Mouse (Mus musculus) C2C12 (cell line): ENCODE measurements around the gene Plin3. TPM values are rescaled to one million over a fixed set of nuclear protein-coding genes. Genes with fewer than 3 reads are reported as not detected.
"Not testable (repeated sequence)": the region's sequence is repeated elsewhere in the genome, so short reads cannot be mapped to it uniquely, and the experiment has no call there.

Experiments
- H3K27me3 ChIP-seq: one replicate; pipeline ENCODE4 v1.6.1; 2011; ENCODE audit not compliant: control insufficient read depth, insufficient read depth, insufficient read length
- H3K36me3 ChIP-seq: one replicate; pipeline ENCODE4 v1.6.1; 2011; ENCODE audit not compliant: control insufficient read depth, insufficient read depth
- H3K4me3 ChIP-seq: one replicate; pipeline ENCODE4 v1.5.1; 2011; ENCODE audit warnings: mild to moderate bottlenecking, control low read depth; ENCODE audit not compliant: poor library complexity, insufficient read depth, severe bottlenecking
- H3K79me2 ChIP-seq: one replicate; pipeline ENCODE4 v1.6.1; 2011; ENCODE audit not compliant: control insufficient read depth, insufficient read depth
- H3K79me3 ChIP-seq: one replicate; pipeline ENCODE4 v1.6.1; 2011; ENCODE audit warnings: low read depth, control low read depth
- H3ac ChIP-seq: one replicate; pipeline ENCODE3; 2011; ENCODE audit warnings: low read depth; ENCODE audit not compliant: control insufficient read depth, insufficient read length
- CEBPB ChIP-seq: IDR thresholded peaks from one replicate; pipeline ENCODE4 v1.6.1; 2011; ENCODE audit warnings: low read depth, mild to moderate bottlenecking, control low read depth, moderate library complexity
- CTCF ChIP-seq: IDR thresholded peaks from one replicate; pipeline ENCODE4 v1.5.1; 2011; ENCODE audit not compliant: control insufficient read depth, insufficient read depth, insufficient read length
- FOSL1 ChIP-seq: IDR thresholded peaks from one replicate; pipeline ENCODE4 v1.8.0; 2011; ENCODE audit warnings: mild to moderate bottlenecking, low read length; ENCODE audit not compliant: poor library complexity, insufficient read depth, severe bottlenecking
- MAX ChIP-seq: IDR thresholded peaks from one replicate; pipeline ENCODE4 v1.6.1; 2011; ENCODE audit warnings: mild to moderate bottlenecking, control low read depth
- MYOD1 ChIP-seq: IDR thresholded peaks from one replicate; pipeline ENCODE4 v1.6.1; 2011; ENCODE audit warnings: low read depth; ENCODE audit not compliant: control insufficient read depth, insufficient read length
- MYOG ChIP-seq: IDR thresholded peaks from one replicate; pipeline ENCODE4 v1.6.1; 2011; ENCODE audit not compliant: control insufficient read depth, insufficient read length; ENCODE audit errors: extremely low read depth
- USF1 ChIP-seq: IDR thresholded peaks from one replicate; pipeline ENCODE4 v1.6.1; 2011; ENCODE audit warnings: low read depth, mild to moderate bottlenecking, control low read depth, moderate library complexity
- polyA plus RNA-seq: library from polyadenylated mRNA; unstranded; fragments of >200 nt; fragmentation: generic; extraction: Trizol; gene quantifications from one replicate; pipeline ENCODE4 v1.2.1, GENCODE M21; 2012; ENCODE audit warnings: missing spikeins

The Plin3 gene
- polyA plus RNA-seq, 1 experiment = 27.5 TPM

GRCm38 (mm10) chr17:56262645-56263094 lies 30.0 kb downstream of the Plin3 start:
- TF ChIP-seq USF1 = no peak
- no peak for TF ChIP-seq CEBPB
- no peak for TF ChIP-seq FOSL1
- TF ChIP-seq MAX = no peak
- TF ChIP-seq MYOD1 = no peak
- no peak for TF ChIP-seq MYOG
- no peak for TF ChIP-seq CTCF
- Histone ChIP-seq H3ac (no peak overlapping the region), H3K79me3 (peaks cover 35% of the 10 kb centered on the region), H3K79me2 (peaks cover 61% of the 10 kb centered on the region), H3K27me3 (no peaks in the 10 kb centered on the region), H3K4me3 (no peak overlapping the region), H3K36me3 (peaks cover 49% of the 10 kb centered on the region)

DNA sequence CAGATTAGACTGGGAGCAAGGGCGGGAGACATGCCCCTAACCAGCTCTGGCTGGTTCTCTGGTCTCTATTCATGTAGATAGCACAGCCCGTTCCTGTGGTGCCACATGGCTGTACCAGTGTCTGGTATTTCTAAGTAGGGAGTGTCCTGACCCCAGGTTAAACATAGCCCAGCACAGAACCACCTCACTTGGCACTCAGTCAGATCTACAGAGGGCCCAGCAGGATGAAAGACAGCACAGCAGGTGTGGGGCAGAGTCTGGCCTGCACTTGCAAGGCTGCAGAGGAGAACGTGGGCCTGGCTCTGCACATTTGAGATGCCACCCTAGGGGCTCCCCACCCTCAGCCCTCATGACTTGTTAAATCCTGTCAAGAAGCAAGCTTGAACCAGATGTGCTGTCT lies 31.5 kb downstream of the Plin3 start:
- no peak overlapping the region for H3ac ChIP-seq
- no peak for TF ChIP-seq FOSL1
- TF ChIP-seq CTCF = no peak
- TF ChIP-seq CEBPB = no peak
- TF ChIP-seq MYOD1 = no peak
- no peak for TF ChIP-seq MYOG
- no peak for TF ChIP-seq USF1
- TF ChIP-seq MAX = no peak
- H3K27me3 ChIP-seq = no peaks in the 10 kb centered on the region
- peaks cover 39% of the 10 kb centered on the region for H3K79me3 ChIP-seq
- peaks cover 72% of the 10 kb centered on the region for H3K79me2 ChIP-seq
- no peak overlapping the region for H3K4me3 ChIP-seq
- peaks cover 49% of the 10 kb centered on the region for H3K36me3 ChIP-seq

GRCm38 (mm10) chr17:56259301-56260037 lies 33.2 kb downstream of the Plin3 start:
- H3ac ChIP-seq = no peak overlapping the region
- H3K27me3 ChIP-seq = no peaks in the 10 kb centered on the region
- H3K4me3 ChIP-seq = no peak overlapping the region
- TF ChIP-seq CTCF (no peak), MAX (no peak), MYOD1 (no peak), USF1 (no peak), CEBPB (no peak), FOSL1 (no peak), MYOG (no peak)
- H3K36me3 ChIP-seq = peaks cover 49% of the 10 kb centered on the region
- H3K79me2 ChIP-seq = peaks cover 72% of the 10 kb centered on the region
- peaks cover 39% of the 10 kb centered on the region for H3K79me3 ChIP-seq

- Histone ChIP-seq H3K79me3 (peaks cover 39% of the 10 kb centered on the region), H3K79me2 (peaks cover 68% of the 10 kb centered on the region), H3K36me3 (peaks cover 49% of the 10 kb centered on the region)
- H3K4me3 ChIP-seq, H3ac ChIP-seq, H3K27me3 ChIP-seq: not testable (repeated sequence)
These were observed 33.9 kb downstream of the Plin3 start for GRCm38 (mm10) chr17:56258812-56259211.

DNA sequence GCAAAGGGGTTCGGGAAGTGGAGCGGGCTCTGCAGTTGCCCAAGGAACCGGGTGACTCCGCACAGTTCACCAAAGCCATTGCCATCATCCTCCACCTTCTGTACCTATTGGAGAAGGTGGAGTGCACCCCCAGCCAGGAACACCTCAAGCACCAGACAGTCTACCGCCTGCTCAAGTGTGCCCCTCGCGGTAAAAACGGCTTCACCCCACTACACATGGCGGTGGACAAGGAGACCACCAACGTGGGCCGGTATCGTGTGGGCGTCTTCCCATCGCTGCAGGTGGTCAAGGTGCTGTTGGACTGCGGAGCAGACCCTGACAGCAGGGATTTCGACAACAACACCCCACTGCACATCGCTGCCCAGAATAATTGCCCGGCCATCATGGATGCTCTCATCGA lies 34.4 kb downstream of the Plin3 start:
- not testable (repeated sequence) for H3K4me3 ChIP-seq, H3ac ChIP-seq, H3K27me3 ChIP-seq
- H3K79me2 ChIP-seq = peaks cover 65% of the 10 kb centered on the region
- peaks cover 39% of the 10 kb centered on the region for H3K79me3 ChIP-seq
- peaks cover 48% of the 10 kb centered on the region for H3K36me3 ChIP-seq

- Histone ChIP-seq H3K79me2 (peaks cover 57% of the 10 kb centered on the region), H3K4me3 (peak overlapping the region; percentile 57), H3ac (peak overlapping the region; percentile 69), H3K27me3 (no peaks in the 10 kb centered on the region), H3K79me3 (peaks cover 39% of the 10 kb centered on the region), H3K36me3 (peaks cover 39% of the 10 kb centered on the region)
- no peak for TF ChIP-seq USF1
- no peak for TF ChIP-seq FOSL1
- TF ChIP-seq MAX = no peak
- no peak for TF ChIP-seq CTCF
- no peak for TF ChIP-seq CEBPB
- no peak for TF ChIP-seq MYOD1
- no peak for TF ChIP-seq MYOG
These were observed 35.3 kb downstream of the Plin3 start for GRCm38 (mm10) chr17:56257181-56257894.
